Mouse (Mus musculus) WW6 (cell line): ENCODE data around the gene Ptprj.
A peak's percentile ranks its signal among the peaks of the same experiment; 100 is the strongest.

ENCODE experiments used
- DNase-seq: peaks from one replicate; pipeline ENCODE4 v3.0.0-alpha.2; 2013; ENCODE audit warnings: low read depth, low spot score

Ptprj gene

DNA sequence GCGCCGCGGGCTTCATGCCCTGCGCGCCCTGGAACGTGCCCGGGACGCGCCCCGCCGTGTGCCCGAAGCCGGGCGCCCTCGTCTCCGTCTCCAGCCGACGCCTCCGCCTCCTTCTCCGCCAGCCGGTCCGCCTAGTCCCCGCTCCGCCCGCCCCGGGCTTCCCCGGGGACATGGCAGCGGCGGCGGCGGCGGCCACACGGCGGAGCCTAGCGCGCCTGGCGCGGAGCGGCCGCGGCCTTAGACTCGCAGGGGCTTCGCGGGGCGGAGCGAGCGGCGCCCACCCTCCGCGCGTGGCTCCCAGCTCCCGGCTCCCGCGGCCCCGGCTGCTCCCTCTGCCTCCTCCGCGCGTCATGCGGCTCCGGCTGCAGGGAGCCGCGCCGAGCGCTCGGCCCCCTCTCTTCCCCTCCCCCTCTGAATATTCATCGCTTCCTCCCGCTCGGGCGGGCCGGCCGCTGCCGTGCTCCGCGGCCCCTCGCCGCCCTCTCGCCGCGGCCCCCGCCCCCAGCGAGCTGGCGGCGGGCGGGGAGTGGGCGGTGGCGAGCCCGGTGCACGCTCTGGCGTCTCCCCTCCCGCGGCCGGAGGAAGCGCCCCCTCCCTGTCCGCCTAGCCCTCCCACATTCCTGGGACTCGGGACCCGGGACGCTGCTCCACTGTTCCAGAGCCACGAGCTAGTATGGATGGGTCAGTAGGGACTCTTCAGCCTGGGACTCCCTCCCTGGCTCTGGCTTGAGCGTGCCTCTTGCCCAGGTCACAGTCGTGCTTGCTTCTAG is at the start of gene Ptprj:
Ptprj (minus strand) TSS at position 412 of the 770 bp plus-strand sequence.
- no peak for DNase-seq

DNA sequence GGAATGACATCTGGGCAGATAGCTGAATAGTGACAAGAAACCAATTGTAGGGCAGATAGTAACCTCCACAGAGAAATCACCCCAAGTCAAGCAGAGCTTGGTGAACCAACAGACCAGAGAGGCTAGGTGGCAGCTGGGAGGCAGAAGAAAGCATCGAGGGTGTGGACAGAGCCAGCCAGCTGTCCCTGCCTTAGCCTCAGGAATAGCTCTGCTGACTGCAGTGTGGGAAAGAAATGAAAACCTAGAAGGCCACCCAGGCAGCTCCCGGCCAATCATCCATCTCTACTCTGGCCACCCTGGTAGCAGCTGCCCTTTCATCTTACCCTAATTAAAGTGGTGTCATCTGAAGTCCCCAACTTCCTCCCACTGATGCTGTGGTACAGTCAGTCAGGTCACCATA is 49.1 kb upstream of the Ptprj start:
- no peak for DNase-seq

DNA sequence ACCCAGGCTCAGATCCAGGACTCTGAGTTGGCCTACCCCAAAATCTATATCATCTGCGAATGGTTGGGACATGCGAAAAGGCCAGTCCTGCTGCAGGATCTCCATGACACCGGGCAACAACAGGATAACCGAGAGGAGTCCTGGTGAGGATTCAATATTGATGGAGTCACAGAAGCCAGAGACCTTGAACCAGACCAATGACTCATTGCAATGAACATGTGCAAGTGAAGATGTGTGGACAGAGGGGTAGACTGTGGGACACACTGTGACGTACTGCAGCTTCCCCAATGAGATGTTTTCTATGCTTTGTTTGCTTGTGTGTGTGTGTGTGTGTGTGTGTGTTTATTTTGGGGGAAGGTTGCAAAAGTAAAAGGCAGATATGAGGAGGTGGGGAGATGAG is 47.8 kb upstream of the Ptprj start:
- no peak for DNase-seq

DNA sequence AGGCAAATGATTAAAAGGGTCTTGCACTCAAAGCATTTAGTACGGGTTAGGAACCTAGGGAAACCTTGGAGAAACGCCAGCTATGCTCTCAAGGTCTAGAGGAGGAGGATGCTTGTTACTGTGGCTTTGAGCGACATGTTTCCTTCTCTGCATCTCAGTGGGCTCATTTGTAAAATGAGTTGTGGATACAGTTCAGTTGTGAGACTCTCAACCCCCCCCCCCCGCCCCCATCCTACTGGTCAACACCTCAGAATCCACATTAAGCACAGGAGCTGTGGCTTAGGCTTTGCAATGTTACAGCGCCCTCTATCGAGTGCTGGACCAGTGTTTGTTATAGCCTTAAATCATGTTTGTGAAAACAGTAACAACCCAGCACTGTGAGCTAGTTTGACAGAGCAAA is 44.5 kb upstream of the Ptprj start:
- DNase-seq: no peak

DNA sequence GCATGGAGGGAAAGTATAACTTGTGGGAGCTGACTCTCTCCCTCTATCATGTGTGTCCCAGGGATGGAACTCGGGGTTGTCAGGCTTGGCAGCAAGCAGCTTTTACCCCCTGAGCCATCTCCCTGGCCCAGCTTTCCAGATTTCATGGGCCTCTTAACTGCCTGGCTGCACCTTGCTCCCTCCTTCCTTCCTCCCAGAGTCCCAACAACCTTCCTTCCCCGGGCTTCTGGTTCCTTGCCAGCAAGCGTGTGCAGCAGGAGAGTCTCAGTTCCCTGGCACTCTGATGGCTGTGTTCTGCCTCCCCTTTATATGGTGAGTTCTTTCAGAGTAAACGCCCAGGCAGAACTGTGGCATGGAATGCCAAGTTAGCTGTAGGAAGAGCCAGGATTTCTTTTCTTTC is 43.9 kb upstream of the Ptprj start:
- DNase-seq: no peak

DNA sequence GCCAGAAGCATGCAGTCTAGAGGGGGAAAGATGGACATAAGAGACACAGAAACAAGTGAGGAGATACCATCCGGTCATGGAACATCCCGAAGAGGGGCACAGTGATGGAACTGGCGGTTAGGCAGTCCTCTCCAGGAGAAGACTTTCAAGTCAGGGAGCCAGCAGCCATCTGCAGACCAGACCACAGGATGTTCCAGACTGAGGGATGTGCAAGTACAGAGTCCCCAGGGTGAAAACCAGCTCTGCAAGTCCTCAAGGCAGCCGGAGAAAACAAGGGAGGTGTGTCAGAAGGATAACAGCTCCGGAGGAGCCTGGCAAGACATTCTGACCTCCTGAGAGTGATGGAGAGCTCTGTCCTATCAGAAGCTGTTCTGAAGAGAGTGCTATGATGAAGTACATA is 40.4 kb upstream of the Ptprj start:
- no peak for DNase-seq

DNA sequence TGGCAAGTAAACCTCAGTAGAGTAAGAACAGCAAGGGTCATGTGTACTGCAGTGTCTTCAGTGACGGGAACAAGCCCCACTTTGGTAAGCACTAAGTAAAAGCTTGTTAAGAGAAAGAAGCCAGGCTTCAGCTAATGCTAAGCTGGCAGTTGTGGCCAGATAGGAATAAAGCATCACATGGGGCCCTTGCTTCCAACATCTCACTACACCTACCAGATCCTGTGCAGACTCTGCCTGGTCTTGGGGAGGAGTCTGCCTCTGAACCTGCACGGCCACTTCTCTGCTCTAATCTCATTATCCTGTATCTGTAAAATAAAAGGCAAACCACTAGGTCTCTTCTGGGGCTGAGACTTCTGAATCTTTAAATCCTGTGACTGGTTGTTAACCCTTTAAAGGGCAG is 39.2 kb upstream of the Ptprj start:
- no peak for DNase-seq

DNA sequence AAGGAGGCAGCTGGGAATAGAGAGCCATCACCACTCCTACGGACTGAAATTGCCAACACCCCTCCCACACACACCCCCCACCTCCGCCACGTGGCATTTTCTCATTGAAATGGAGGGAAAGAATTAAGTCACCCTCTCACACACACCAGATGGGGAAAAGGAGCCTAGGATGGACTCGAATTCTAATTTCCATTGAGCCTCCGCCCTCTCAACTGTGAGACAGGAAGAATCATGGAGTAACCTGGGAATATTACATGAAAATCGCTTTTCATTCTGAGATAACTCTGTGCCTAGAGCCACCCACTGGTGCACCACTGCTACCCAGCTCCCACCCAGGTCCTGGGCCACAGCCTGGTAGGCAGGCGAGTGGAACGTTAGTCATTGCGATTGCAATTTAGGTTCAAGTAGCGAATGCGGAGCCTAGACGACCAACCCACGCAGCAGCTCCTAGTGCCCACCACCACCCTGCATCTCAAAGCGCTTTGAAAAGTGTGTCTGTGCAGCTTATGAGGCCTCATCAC is 34.3 kb upstream of the Ptprj start:
- DNase-seq: no peak

DNA sequence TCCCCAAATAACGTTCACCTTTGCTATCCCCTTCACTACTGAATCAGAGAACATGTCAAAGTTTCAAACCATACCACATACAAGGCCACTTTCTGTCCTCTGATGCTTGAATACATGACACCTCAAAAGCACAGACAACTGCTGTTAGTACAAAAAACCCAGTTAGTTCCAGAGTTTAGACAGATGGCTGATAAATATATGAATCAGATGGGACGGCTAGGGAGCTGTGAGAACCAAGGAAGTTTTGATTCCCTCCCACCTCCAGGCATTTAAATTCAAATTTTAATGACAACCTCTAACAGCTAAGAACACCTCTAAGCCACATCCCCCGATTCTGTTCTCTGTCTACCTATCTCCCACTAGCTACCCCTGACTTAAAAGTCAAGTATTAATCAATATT is 33.1 kb upstream of the Ptprj start:
- no peak for DNase-seq

DNA sequence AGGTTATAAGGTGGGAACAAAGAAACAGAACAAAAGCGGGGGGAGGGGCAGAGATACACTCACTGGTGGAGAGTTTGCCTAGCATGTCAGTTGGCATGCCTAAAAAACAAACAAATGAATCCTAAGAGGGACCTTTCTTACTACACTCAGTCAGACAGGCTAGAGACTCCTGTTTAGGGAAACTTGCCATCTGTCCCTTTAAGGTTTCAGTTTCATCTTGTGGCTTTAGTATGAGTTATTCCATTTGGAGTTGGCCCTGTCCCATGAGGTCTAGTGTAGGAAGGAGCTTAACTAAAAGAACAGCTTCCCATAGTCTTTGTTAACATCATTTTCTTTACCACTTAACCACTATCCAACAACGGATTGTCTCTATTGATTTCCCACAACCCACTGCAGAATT is 32.6 kb upstream of the Ptprj start:
- no peak for DNase-seq

DNA sequence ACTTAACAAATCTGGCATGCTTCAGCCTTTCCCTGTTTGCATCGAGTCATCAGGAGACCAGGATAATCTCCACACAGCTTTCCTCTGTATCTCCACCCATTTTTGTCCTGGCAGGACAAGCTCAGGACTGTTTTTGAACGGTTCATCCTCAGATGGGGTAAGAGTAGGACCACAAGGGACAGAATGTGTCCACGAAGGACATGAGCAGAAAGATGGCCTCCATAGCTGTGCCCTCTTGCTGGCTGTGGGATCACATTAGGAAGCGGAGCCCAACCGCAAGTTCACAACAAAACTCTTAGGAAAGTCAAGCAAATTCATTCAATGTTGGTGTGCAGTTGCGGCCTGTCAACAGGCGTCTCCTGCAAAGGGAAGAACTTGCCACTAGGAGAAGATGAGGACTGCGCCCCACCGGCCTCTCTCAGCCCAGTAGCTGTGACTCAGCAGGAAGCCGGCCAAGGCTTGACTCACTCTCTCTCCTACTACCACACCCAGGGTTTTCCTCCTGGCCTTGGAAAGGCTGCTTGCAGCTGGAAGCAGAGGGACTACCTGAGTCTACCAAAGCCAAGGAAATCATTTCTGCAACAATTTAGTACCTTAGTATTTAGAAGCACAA is 31.6 kb upstream of the Ptprj start:
- peak; percentile 16 for DNase-seq

DNA sequence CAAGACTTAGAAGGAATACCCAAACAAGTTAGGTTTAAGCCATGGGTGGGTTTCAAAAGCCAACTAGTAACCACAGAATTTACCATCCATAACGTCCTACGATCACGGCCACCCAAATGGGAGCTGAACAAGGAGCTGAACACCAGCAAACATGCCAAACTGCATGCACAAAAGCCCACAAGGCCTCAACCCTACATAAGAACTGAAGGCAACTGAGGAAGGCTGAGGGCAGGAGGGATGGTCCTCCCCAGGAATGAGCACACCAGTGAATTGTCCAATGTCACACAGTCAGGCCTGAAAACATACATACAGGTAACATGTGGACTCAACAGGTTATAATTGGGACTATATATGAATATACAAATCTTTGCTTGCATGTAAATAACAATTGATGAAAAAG is 20.6 kb upstream of the Ptprj start:
- no peak for DNase-seq

DNA sequence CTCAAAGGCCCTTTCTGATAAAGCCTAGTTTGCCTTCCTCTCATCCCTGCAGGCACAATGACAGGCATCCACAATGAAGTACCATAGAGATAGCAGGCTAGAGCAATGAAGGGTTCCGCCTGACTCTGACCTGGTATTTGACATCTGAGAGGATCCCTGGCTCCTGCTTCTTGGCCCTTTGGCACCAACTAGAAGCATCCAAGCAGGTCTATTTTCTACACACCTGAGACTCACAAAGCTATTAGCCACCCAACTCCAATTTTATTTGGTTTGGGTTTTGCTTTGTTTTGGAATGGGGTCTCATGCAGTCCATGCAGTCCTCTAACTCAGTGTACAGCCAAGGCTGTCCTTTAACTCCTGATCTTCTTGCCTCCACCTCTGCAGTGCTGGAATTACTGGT is 7.7 kb upstream of the Ptprj start:
- DNase-seq: no peak

DNA sequence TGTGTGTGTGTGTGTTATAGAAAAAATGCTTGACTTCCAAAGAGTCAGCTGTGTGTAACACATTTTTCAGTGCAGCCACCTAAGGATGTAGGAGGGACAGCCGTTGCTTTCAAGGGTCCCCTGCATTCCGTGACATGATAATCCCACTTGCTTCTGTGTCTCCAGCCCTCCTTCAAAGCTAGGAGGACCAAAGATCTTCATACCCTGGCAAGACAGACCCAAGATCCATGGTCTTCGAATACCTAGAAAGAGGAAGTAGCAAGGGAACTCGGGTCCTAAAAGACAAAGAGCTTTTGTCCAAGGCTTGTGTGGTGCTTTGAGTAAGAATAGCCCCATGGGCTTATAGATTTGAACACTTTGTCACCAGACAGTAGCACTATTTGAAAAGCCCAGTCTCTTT is 4.1 kb upstream of the Ptprj start:
- no peak for DNase-seq

DNA sequence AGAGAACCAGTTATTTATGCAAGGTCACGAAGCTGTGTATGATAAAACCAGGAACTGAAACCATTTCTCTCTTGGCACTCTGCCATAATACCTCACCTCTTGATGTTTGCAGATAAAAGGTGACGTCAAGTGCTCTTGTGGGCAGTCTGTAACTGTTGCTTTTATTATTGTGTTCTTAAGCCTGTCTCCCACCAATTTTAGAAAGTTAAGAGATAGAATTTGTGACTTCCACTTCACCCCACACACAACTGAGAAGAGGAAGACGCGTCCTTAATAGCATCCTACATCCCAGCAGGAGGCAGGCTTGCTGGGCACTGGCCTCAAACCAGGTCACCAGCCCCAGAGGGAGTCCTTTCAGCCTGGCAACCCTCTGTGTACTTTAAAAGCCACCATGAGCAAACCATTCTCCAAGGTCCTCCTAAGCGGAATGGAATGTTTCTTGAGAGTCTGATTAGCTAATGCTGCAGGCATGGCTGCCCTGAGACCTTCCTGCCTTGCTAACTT is 3.2 kb upstream of the Ptprj start:
- no peak for DNase-seq

DNA sequence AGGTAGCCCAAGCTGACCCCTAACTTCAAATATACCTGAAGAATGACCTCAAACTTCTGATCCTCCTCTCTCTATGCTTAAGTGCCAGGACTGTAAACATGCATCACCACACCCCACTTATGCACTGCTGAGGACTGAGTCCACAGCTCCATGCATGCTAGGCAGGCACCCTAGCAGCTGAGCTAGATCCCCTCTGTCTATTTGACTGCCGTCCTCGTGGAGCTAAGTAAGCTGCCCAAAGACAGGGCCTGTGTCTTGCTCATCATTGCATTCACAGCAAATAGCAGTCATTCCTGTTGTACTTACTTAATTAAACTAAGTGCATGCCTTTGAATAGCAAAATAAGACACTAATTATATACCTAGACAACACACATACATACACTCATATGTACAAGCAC is 2.4 kb upstream of the Ptprj start:
- DNase-seq: no peak

DNA sequence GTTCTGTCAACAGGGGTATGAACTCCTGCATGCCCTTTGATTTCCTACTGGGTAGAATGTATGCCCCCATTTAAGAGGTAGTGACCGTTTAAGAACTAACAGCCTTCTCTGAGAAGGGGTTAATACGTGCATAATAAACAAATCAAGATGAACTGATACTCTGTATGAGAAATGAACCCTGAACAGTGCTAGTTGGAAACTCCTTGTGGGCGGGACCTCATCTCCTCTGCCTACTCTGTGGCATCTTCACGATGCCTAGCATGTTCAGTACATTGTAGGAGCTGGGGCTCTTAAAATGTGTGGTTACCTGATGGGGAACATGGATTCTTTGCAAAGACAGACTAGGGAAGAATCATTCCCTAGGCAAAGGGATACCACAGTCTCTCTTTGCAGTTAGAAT is 1.9 kb upstream of the Ptprj start:
- no peak for DNase-seq

DNA sequence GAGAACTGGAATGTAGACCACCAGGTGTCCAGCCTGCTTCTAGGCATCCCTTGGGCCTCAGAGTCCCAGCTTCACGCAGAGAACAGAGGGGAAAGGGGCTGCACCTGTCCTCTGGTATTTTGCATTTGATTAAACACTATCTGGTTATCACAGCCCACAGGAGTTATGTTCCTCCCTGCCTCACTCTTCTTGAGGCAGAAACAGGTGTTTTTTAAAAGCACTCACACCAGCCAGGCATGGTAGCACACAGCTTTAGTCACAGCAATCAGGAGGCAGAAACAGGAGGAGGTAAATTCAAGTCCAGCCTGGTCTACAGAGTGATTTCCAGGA is 1.3 kb upstream of the Ptprj start:
- no peak for DNase-seq

DNA sequence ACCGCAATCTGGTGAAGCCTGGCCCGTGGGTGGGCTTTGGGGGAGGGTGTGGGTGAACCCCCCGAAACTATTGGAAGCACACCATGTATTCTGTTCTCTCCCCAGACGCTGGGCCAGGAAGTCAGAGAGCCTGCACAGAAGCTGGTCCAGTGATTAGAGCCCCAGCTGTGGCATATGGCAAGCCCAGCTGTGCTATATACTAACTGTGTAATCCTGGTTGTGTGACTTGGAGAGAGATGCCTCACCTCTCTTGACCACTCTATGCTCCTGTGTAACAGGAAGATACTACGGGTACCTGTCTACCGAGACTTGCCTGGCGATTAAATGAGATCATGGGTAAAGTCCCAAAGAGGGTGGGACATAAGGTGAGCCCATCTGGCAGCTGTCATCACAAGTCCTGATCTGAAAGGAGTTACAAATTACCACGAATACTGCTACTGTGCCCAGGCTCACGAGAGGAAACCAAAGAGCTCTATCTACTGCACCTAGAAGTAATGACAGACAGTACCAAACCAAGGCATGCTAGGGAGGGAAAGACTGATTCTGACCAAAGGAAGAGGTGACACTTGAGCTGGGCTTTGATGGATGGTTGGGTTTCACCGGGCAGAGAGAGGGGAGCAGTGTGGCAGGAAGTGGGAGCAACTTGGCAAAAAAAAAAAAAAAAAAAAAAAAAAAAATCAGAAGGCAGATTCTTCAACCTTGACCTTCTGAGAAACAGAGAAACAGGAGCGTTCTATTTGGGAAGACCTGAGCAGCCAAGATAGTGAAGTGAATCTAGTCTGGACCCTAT is 754 bp upstream of the Ptprj start:
- no peak for DNase-seq

DNA sequence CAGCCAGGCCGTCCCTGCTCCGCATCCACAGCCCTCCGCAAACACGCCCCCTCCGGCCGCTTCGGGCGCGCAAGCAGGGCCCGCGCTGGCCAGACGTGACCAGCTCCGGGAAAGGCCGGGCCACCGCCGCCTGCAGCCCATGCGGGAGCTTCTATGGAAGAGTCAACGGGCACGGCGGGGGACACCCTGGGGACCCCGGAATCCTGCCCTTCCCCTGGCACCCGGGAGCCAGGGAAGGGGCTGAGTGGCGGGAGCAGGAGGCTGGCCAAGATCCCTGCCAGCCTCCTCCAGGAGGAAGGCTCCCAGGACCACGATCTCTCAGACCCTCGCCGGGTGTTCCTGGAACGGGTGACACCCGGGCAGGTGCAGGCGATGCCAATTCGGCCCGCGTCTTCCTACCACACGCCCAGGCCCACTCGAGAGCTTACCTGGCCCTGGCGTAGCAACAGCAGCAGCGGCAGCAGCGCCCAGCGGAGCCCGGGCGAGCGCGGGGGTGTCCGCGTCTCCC is 665 bp downstream of the Ptprj start:
- no peak for DNase-seq

DNA sequence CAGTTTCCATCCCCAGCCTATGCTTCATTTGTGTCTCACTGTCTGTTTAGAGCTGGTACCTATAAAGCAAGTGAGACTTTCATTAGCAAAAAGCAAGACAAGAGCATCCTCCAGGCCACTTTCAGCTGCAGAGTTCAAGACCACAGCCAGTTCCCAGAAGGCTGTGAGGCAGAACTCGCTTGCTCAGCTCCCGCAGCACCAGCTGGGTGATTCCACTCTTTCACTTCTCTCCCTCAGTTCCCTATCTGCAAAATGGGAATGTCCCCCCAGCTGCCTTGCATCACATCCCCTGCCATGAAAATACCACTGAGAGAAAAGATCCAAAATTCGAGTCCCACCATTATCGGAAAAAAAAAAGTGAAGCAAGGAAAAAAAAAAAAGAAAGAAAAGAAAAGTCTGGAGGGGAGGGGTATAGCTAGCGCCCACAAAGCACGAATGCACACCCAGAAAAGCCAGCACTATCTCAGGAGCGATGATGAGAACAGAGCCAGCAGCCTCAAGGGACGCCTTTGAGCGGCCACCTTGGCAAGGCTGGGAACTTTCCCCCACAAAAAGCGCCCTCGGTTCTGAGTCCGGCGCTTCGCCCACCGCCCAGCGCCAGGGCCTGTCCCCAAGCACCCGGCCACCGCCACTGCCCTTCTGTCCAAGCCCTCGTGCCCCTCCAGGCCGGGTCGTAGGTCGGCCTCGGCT is 1.3 kb downstream of the Ptprj start:
- no peak for DNase-seq
